Comparison of ENCODE assay signal across 12 mouse cellular contexts in the genomic region with DNA sequence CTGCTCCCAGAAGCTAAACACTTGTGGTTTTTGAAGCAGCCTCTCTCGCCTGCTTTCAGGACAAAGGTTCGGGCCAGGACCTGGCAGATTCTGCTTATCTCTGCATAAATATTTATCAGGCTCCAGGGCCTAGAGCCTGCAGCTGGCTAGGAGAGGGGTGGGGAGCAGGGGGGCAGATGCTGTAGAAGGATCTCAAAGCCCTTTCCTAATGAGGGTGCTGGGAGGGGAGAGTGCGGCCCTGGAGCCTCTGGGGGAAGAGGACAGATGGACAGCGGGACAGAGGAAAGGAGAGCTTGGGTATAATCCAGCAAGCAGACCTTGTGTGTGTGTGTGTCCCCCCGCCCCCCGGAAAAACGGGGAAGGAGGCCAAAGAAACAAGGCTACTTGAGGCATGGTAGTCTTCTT. TPM values are rescaled to one million over a fixed set of nuclear protein-coding genes. Genes with fewer than 3 reads are reported as not detected.
DNase-seq lines count a peak whose midpoint lies in the region; ATAC-seq and TF ChIP-seq lines count a peak whose summit lies in the region.
"Had no signal": no experiment of that assay in that cellular context is flagged by ENCODE, and none has a peak within 500 bp of the region (broad histone marks: within the 10 kb centered on the region; RNA-seq: fewer than 3 reads in every experiment).

No protein-coding gene starts in this region.

- no peak for TF ChIP-seq CTCF in stomach, postnatal 0 days (IDR thresholded peaks at IDR 0.05; ENCODE audit: low read depth)

- H3K4me2 ChIP-seq in neural tube, embryonic 13.5 days = no peak overlapping the region
- H3K4me2 ChIP-seq in limb, embryonic 13.5 days (replicated peaks) = peak overlapping the region; percentile 62; the same call in 1 of the 2 replicates
- no peak overlapping the region for H3K4me2 ChIP-seq in stomach, postnatal 0 days (replicated peaks; ENCODE audit: low read depth)

- H3K4me1 ChIP-seq in neural tube, embryonic 13.5 days (replicated peaks) = peaks cover 50% of the 10 kb centered on the region
- H3K4me1 ChIP-seq in limb, embryonic 13.5 days = peaks cover 56% of the 10 kb centered on the region
- H3K4me1 ChIP-seq in stomach, postnatal 0 days (replicated peaks; ENCODE audit: control insufficient read depth, insufficient read depth) = peaks cover 9% of the 10 kb centered on the region

- WGBS in neural tube, embryonic 13.5 days = 24% methylated on average over 7 of the region's 7 CpGs
- WGBS in limb, embryonic 13.5 days = 38% methylated on average over 7 of the region's 7 CpGs
- whole genome bisulfite sequencing in stomach, postnatal 0 days = 25% methylated on average over 7 of the region's 7 CpGs

- peaks cover 15% of the 10 kb centered on the region for H3K36me3 ChIP-seq in neural tube, embryonic 13.5 days
- H3K36me3 ChIP-seq in limb, embryonic 13.5 days = peaks cover 15% of the 10 kb centered on the region
- H3K36me3 ChIP-seq in stomach, postnatal 0 days (ENCODE audit: control insufficient read depth, insufficient read depth, low read length) = peaks cover 5% of the 10 kb centered on the region; the same call in 1 of the 2 replicates

- peak overlapping the region; percentile 22; the same call in 1 of the 2 replicates for H3K9ac ChIP-seq in neural tube, embryonic 13.5 days
- H3K9ac ChIP-seq in limb, embryonic 13.5 days = no peak overlapping the region
- H3K9ac ChIP-seq in stomach, postnatal 0 days (ENCODE audit: low read length) = no peak overlapping the region

- H3K27ac ChIP-seq in neural tube, embryonic 13.5 days (replicated peaks) = 0 out of 2 replicates have a peak overlapping the region, but pooled peaks have one; percentile 13
- H3K27ac ChIP-seq in limb, embryonic 13.5 days = peak overlapping the region; percentile 95
- 0 out of 2 replicates have a peak overlapping the region, but pooled peaks have one; percentile 24 for H3K27ac ChIP-seq in stomach, postnatal 0 days (replicated peaks)
- H3K27ac ChIP-seq: left cerebral cortex, adult 2 months; macrophage had no signal

- H3K27me3 ChIP-seq in neural tube, embryonic 13.5 days = peaks cover 5% of the 10 kb centered on the region; the same call in 1 of the 2 replicates
- H3K27me3 ChIP-seq in limb, embryonic 13.5 days = no peaks in the 10 kb centered on the region
- H3K27me3 ChIP-seq in stomach, postnatal 0 days (ENCODE audit: control insufficient read depth, insufficient read depth, low read length) = no peaks in the 10 kb centered on the region

- no peaks in the 10 kb centered on the region for H3K9me3 ChIP-seq in neural tube, embryonic 13.5 days
- H3K9me3 ChIP-seq in limb, embryonic 13.5 days = no peaks in the 10 kb centered on the region
- H3K9me3 ChIP-seq in stomach, postnatal 0 days (ENCODE audit: control insufficient read depth, low read length) = no peaks in the 10 kb centered on the region

- no peak for TF ChIP-seq EP300 in stomach, postnatal 0 days (optimal IDR thresholded peaks at IDR 0.05)

- no peak overlapping the region for H3K4me3 ChIP-seq in neural tube, embryonic 13.5 days
- no peak overlapping the region for H3K4me3 ChIP-seq in limb, embryonic 13.5 days
- no peak overlapping the region for H3K4me3 ChIP-seq in stomach, postnatal 0 days (ENCODE audit: low read depth, low read length)
- H3K4me3 ChIP-seq: left cerebral cortex, adult 2 months had no signal

- ATAC-seq in neural tube, embryonic 13.5 days (ENCODE audit: low read depth) = no peak
- ATAC-seq in limb, embryonic 13.5 days (ENCODE audit: low FRiP score, low read depth) = no peak
- no peak for ATAC-seq in stomach, postnatal 0 days (ENCODE audit: low FRiP score, low TSS enrichment)

- DNase-seq in cerebellum, adult 9-11 months = peak; percentile 12
- DNase-seq in cerebellum, postnatal 4 days (ENCODE audit: low spot score in 2 of 2) = no peak
- DNase-seq in neural tube, embryonic 10.5 days (ENCODE audit: extremely low spot score, low spot score) = no peak
- no peak for DNase-seq in stomach, postnatal 0 days (ENCODE audit: low spot score)
- no peak for DNase-seq in right cerebral cortex, adult 2 months (ENCODE audit: low spot score in 2 of 2)
- no peak for DNase-seq in cerebellum, postnatal 25 days
- DNase-seq: gastrocnemius, postnatal 36 days had no signal

RNA-seq across cellular contexts. Expression of a gene that starts 24.3 kb away (rescaled TPM):
- 12.2 and 13.2 TPM in 2 replicates for polyA plus RNA-seq in neural tube, embryonic 13.5 days (2015; fragmentation: Nextera tagmentation; extraction: Ambion mirVana)
- polyA plus RNA-seq in limb, embryonic 13.5 days (2015; fragmentation: Nextera tagmentation; extraction: Ambion mirVana) = 31.8 and 32.1 TPM in 2 replicates
- polyA plus RNA-seq in stomach, postnatal 0 days (2015; fragmentation: Nextera tagmentation; extraction: Ambion mirVana) = 11.7 and 15.1 TPM in 2 replicates
- polyA plus RNA-seq: macrophage had no signal

RNA-seq across cellular contexts. Expression of a gene that starts 36.2 kb away (rescaled TPM):
- 252 and 279 TPM in 2 replicates for polyA plus RNA-seq in neural tube, embryonic 13.5 days (2015; fragmentation: Nextera tagmentation; extraction: Ambion mirVana)
- 257 and 270 TPM in 2 replicates for polyA plus RNA-seq in limb, embryonic 13.5 days (2015; fragmentation: Nextera tagmentation; extraction: Ambion mirVana)
- 60.2 and 67.3 TPM in 2 replicates for polyA plus RNA-seq in stomach, postnatal 0 days (2015; fragmentation: Nextera tagmentation; extraction: Ambion mirVana)

RNA-seq across cellular contexts. Expression of a gene that starts 55.1 kb away (rescaled TPM):
- polyA plus RNA-seq in neural tube, embryonic 13.5 days (2015; fragmentation: Nextera tagmentation; extraction: Ambion mirVana) = 0.96 and 2.4 TPM in 2 replicates
- polyA plus RNA-seq in limb, embryonic 13.5 days (2015; fragmentation: Nextera tagmentation; extraction: Ambion mirVana) = 0.74 and 1.0 TPM in 2 replicates
- polyA plus RNA-seq in stomach, postnatal 0 days (2015; fragmentation: Nextera tagmentation; extraction: Ambion mirVana) = 2.1 and 2.9 TPM in 2 replicates
- polyA plus RNA-seq: macrophage; spleen, adult 2 months had no signal

Comparison
In these comparisons a context has a peak if more than half of its experiments do, and no peak if none do; other contexts are left out.
1. H3K27ac ChIP-seq: peak in every context shown above with its lines; median percentile 95 in limb, embryonic 13.5 days; 24 in stomach, postnatal 0 days; 13 in neural tube, embryonic 13.5 days.